Mouse (Mus musculus) spleen, adult 2 months (tissue): ENCODE results near the gene Ctnna3. TPM values are rescaled to one million over a fixed set of nuclear protein-coding genes. Genes with fewer than 3 reads are reported as not detected.

Experiments
- DNase-seq, 2 experiments: peaks; one replicate each; pipeline versions ENCODE4 v3.0.0 to v3.0.0-alpha.2; 2012 to 2021; ENCODE audit warnings: low spot score in 2 of 2, low read depth in 1 of 2
- H3K27ac ChIP-seq: fragments of 200-500 bp; 2 replicates; pipeline ENCODE4 v1.5.1; 2012; ENCODE audit warnings: low read length, inconsistent platforms; ENCODE audit not compliant: insufficient read depth
- H3K27me3 ChIP-seq: fragments of 200-500 bp; 2 replicates; pipeline ENCODE4 v1.6.1; 2012; ENCODE audit warnings: mild to moderate bottlenecking, moderate library complexity, low read length, inconsistent platforms; ENCODE audit not compliant: control insufficient read depth, insufficient read depth
- H3K36me3 ChIP-seq: fragments of 200-500 bp; 2 replicates; pipeline ENCODE4 v1.6.1; 2012; ENCODE audit warnings: mild to moderate bottlenecking, low read length, inconsistent platforms; ENCODE audit not compliant: control insufficient read depth, insufficient read depth
- H3K4me1 ChIP-seq: fragments of 200-500 bp; 2 replicates; pipeline ENCODE4 v1.6.1; 2011; ENCODE audit warnings: inconsistent platforms; ENCODE audit not compliant: control insufficient read depth, insufficient read depth, insufficient read length
- H3K4me3 ChIP-seq: fragments of 200-500 bp; 2 replicates; pipeline ENCODE4 v1.5.1; 2011; ENCODE audit warnings: mild to moderate bottlenecking, inconsistent platforms; ENCODE audit not compliant: insufficient read depth, insufficient read length; ENCODE audit errors: extremely low read depth
- CTCF ChIP-seq: fragments of 200-500 bp; IDR thresholded peaks from 2 replicates; pipeline ENCODE4 v1.5.1; 2011; ENCODE audit warnings: mild to moderate bottlenecking, inconsistent platforms; ENCODE audit not compliant: insufficient read depth, insufficient read length, insufficient replicate concordance; ENCODE audit errors: extremely low read depth
- POLR2A ChIP-seq: fragments of 200-500 bp; IDR thresholded peaks from 2 replicates; pipeline ENCODE4 v1.6.1; 2011; ENCODE audit warnings: low read depth, low read length, inconsistent platforms
- WGBS: fragments of 180-500 bp; shearing (Covaris S2); methylation state at CpG from one replicate; pipeline ENCODE4 v1.1.7; 2018; 5-methylcytosine and 5-hydroxymethylcytosine counted together
- polyA plus RNA-seq: library from polyadenylated mRNA; depleted of rRNA; stranded (reverse); fragments of >200 nt; gene quantifications from 2 replicates; pipeline ENCODE4 v1.2.3, GENCODE M21; 2012

The Ctnna3 gene
- polyA plus RNA-seq, 1 experiment = 0.07 TPM

DNA sequence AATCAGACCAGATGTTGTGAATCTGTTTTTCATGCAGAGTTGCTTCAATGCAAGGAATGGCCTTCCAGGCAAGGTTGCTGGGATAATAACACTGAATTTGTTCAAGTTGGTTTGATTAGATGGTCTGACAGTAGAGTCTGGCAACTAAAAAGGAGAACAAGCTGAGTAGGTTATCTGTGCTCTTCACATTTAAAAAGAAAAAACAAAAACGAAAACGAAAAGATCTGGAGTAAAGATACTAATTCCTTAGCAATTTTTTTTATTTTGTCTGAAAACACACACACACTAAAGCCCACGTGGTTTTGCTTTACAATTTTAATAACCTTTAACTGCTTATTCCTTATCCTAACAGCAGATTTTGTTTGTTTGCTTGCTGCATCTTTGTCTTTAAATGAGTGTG lies 1141.4 kb downstream of the Ctnna3 start:
- Histone ChIP-seq H3K4me1 (no peaks in the 10 kb centered on the region), H3K36me3 (no peaks in the 10 kb centered on the region), H3K27ac (no peak overlapping the region), H3K27me3 (no peaks in the 10 kb centered on the region), H3K4me3 (no peak overlapping the region)
- DNase-seq = no peak
- 73% methylated on average over 3 of the region's 3 CpGs for WGBS
- no peak for TF ChIP-seq POLR2A
- TF ChIP-seq CTCF = no peak

DNA sequence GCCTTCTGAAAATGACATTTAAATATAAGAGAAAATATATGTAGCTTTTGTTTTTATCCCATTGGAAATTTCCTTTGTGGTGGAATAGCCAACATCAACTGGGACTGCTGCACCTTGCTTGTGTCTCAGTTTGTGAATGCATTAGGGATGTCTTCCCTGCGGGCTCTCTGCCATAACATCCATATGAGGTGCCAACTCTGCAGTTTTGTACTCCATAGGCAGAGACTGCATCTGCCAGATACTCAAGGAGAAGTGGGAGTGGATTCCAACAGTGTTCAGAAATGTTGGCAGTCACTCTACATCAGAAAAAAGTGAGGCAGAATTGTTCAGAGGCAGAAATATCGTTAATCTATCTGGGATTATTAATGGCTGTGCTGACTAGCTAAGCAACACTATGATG lies 1158.2 kb downstream of the Ctnna3 start:
- WGBS = 80% methylated on average over 2 of the region's 2 CpGs
- Histone ChIP-seq H3K36me3 (no peaks in the 10 kb centered on the region), H3K27me3 (no peaks in the 10 kb centered on the region), H3K27ac (no peak overlapping the region), H3K4me1 (no peaks in the 10 kb centered on the region), H3K4me3 (no peak overlapping the region)
- no peak for TF ChIP-seq POLR2A
- no peak for TF ChIP-seq CTCF
- no peak for DNase-seq

DNA sequence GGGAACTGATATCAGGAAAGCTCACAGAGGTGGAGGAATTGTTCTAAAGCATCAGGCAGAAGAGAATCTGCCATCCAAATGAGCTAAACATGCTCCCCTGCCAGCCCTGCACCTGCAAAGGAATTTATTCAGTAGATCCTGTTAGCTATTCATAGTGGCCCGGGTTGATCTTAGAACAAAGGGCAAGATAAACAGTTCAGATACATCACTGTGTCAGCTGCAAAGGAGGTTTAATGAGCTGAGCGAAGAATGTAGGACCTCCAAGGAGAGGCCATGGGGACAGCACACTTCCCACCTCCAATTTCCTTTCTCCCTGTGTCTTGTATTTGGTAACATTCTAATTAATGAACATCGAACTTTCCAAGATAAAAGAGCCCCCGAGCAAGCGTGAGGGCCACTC lies 1206.9 kb downstream of the Ctnna3 start:
- Histone ChIP-seq H3K4me1 (no peaks in the 10 kb centered on the region), H3K4me3 (no peak overlapping the region), H3K27ac (no peak overlapping the region), H3K36me3 (no peaks in the 10 kb centered on the region), H3K27me3 (no peaks in the 10 kb centered on the region)
- no peak for DNase-seq
- WGBS = 66% methylated on average over 5 of the region's 5 CpGs
- TF ChIP-seq CTCF (no peak), POLR2A (no peak)

DNA sequence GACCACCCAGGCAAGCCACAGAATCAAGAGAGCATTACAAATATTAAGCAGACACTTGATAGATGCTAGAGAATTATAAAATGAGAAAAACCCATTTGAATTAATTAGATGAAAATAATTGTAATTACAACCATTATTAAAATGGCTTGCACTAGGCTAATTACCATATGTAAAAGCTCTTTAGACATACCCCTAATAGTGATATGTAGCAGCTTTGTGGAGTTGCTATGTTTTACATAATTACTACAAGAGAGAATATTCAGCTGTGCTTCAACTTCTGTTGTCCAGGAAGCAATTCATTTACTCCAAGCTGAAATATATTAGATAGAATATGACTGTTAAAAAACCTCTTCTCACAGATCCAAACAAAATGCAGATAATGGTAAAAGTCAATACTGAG lies 1209.2 kb downstream of the Ctnna3 start:
- no peaks in the 10 kb centered on the region for H3K27me3 ChIP-seq
- no peak overlapping the region for H3K27ac ChIP-seq
- TF ChIP-seq POLR2A = no peak
- no peak for TF ChIP-seq CTCF
- no peaks in the 10 kb centered on the region for H3K4me1 ChIP-seq
- H3K4me3 ChIP-seq = no peak overlapping the region
- no peak for DNase-seq
- H3K36me3 ChIP-seq = no peaks in the 10 kb centered on the region

DNA sequence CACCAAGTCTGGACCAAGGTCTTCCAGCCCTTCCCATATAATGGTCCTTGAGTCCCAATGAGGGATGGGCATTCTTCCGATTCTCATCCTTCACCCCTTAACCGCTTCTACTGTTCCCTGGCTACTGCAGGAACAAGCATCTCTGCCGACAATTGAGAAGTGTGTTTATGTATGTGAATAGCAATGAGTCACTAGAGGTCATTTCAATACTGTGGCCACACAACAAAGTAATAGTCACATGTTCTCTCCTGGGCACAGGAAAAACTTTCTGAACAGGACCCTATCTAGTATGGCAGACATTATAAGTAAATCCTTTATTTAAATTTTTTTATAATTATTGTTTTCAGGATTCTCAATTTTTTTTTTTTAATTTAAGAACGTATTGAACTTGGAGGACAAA lies 1211.2 kb downstream of the Ctnna3 start:
- Histone ChIP-seq H3K27me3 (no peaks in the 10 kb centered on the region), H3K36me3 (no peaks in the 10 kb centered on the region), H3K27ac (no peak overlapping the region), H3K4me1 (no peaks in the 10 kb centered on the region), H3K4me3 (no peak overlapping the region)
- WGBS = 74% methylated on average over 4 of the region's 4 CpGs
- no peak for TF ChIP-seq POLR2A
- TF ChIP-seq CTCF = no peak
- no peak for DNase-seq

DNA sequence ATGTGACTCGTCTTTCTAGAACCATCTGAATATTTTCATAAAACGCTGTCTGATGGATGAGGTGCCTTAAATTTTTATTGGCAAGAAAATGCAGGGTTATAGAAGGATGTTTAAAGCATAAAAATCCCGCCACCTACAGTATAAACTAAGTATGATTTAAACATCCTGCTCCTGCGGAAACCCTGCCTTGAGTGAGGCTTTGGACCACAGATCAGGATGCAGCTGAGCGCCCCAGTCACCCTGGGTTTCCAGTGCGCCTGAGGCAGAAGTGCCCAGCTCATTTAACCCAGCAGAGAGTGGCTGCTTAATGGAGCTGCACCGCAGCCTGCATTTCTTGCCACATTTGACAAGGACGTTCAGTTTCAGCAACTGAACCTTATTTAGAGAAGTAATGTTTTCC lies 1211.7 kb downstream of the Ctnna3 start:
- H3K27me3 ChIP-seq = no peaks in the 10 kb centered on the region
- TF ChIP-seq CTCF (no peak), POLR2A (no peak)
- H3K36me3 ChIP-seq = no peaks in the 10 kb centered on the region
- no peak overlapping the region for H3K27ac ChIP-seq
- 51% methylated on average over 8 of the region's 8 CpGs for WGBS
- no peaks in the 10 kb centered on the region for H3K4me1 ChIP-seq
- H3K4me3 ChIP-seq = no peak overlapping the region
- no peak for DNase-seq

DNA sequence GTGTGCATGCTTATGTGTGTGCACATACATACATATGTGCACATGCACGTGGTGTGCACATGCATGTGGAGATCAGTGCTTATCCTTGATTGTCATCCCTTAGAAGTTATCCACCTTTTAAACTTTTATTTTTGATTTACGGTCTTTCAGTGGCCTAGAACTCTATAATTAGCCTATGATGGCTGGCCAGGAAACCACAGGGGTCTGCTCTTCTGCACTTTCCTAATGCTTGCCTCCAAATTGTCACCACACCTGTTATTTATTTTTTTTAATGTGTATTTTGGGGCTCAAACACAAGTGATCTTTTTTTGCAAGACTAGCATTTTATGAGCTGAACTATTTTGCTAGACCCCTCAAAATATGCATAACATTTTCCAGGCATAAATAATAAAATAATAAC lies 1214.1 kb downstream of the Ctnna3 start:
- Histone ChIP-seq H3K27me3 (no peaks in the 10 kb centered on the region), H3K36me3 (no peaks in the 10 kb centered on the region), H3K27ac (no peak overlapping the region), H3K4me1 (no peaks in the 10 kb centered on the region), H3K4me3 (no peak overlapping the region)
- TF ChIP-seq CTCF (no peak), POLR2A (no peak)
- DNase-seq = no peak
- WGBS = 50% methylated on average over 2 of the region's 2 CpGs

DNA sequence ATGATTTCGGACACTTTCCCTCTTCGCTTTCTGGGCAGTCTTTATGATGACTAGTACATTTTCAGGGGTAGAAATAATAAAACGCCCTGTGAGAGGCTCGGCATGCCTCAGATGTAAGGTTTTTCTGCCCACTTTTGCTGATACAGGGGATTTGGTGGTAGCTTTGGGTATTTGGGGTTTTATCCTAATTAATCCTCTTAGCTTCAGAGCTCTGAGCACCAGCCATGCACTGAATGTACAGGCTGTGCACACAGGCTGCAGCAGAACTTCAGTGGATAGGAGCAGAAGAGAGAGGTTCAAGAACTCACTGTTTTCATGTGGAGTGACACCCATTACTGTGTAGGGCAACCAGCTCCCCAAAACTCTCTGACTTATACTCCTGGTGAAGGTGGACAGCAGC lies 1231.3 kb downstream of the Ctnna3 start:
- Histone ChIP-seq H3K36me3 (no peaks in the 10 kb centered on the region), H3K27ac (no peak overlapping the region), H3K4me1 (no peaks in the 10 kb centered on the region), H3K4me3 (no peak overlapping the region), H3K27me3 (no peaks in the 10 kb centered on the region)
- no peak for DNase-seq
- TF ChIP-seq CTCF = no peak
- no peak for TF ChIP-seq POLR2A
- WGBS = 85% methylated on average over 4 of the region's 4 CpGs
